Mouse (Mus musculus) kidney, adult 9 months (tissue): ENCODE measurements at regions not wholly inside any gene's neighbourhood (a gene's known extent, or its start where the extent isn't known, plus 50 kb on each side); places are given as distances from the start of the nearest gene placed in this dataset.

Source experiments
- DNase-seq: peaks from one replicate; pipeline ENCODE4 v3.0.0; 2022

GRCm38 (mm10) chr17:27364899-27365298, 156.3 kb downstream of the Grm4 start:
- no peak for DNase-seq

- no peak for DNase-seq
Measured at GRCm38 (mm10) chr17:27364338-27364737, 156.9 kb downstream of the Grm4 start.

GRCm38 (mm10) chr17:27363911-27364310, 157.3 kb downstream of the Grm4 start:
- no peak for DNase-seq

- DNase-seq = no peak
Measured at GRCm38 (mm10) chr17:27362221-27362620, 158.0 kb upstream of the Lemd2 start.

GRCm38 (mm10) chr17:27361362-27361761, 157.1 kb upstream of the Lemd2 start:
- DNase-seq = peak; percentile 44

GRCm38 (mm10) chr17:27356862-27357261, 152.6 kb upstream of the Lemd2 start:
- DNase-seq = peak; percentile 11

GRCm38 (mm10) chr17:27355717-27356116, 151.4 kb upstream of the Lemd2 start:
- DNase-seq = no peak

- DNase-seq = no peak
Measured at GRCm38 (mm10) chr17:27355056-27355455, 150.8 kb upstream of the Lemd2 start.

- DNase-seq = no peak
Measured at GRCm38 (mm10) chr17:27349911-27350310, 145.6 kb upstream of the Lemd2 start.

- no peak for DNase-seq
Measured at GRCm38 (mm10) chr17:27349432-27349831, 145.2 kb upstream of the Lemd2 start.

- DNase-seq = no peak
Measured at GRCm38 (mm10) chr17:27341952-27342890, 138.0 kb upstream of the Lemd2 start.

GRCm38 (mm10) chr17:27339823-27340222, 135.6 kb upstream of the Lemd2 start:
- DNase-seq = no peak

- DNase-seq = no peak
Measured at GRCm38 (mm10) chr17:27339261-27339660, 135.0 kb upstream of the Lemd2 start.

GRCm38 (mm10) chr17:27335621-27336020, 131.4 kb upstream of the Lemd2 start:
- DNase-seq = no peak

- DNase-seq = peak; percentile 6
Measured at GRCm38 (mm10) chr17:27333593-27333992, 129.3 kb upstream of the Lemd2 start.

- peak; percentile 4 for DNase-seq
Measured at GRCm38 (mm10) chr17:27333141-27333540, 128.9 kb upstream of the Lemd2 start.

GRCm38 (mm10) chr17:27332076-27332475, 127.8 kb upstream of the Lemd2 start:
- peak; percentile 62 for DNase-seq

- DNase-seq = peak; percentile 3
Measured at GRCm38 (mm10) chr17:27331630-27332029, 127.4 kb upstream of the Lemd2 start.

GRCm38 (mm10) chr17:27329791-27330190, 125.5 kb upstream of the Lemd2 start:
- DNase-seq = no peak

- DNase-seq = no peak
Measured at GRCm38 (mm10) chr17:27329183-27329582, 124.9 kb upstream of the Lemd2 start.

GRCm38 (mm10) chr17:27325002-27325460, 120.8 kb upstream of the Lemd2 start:
- peak; percentile 75 for DNase-seq

GRCm38 (mm10) chr17:27323513-27323912, 119.2 kb upstream of the Lemd2 start:
- DNase-seq = peak; percentile 16

- DNase-seq = no peak
Measured at GRCm38 (mm10) chr17:27322891-27323509, 118.7 kb upstream of the Lemd2 start.
